Mouse (Mus musculus) lung, postnatal 36 days (tissue): ENCODE data around the gene Coro1b.

Experiments used
- DNase-seq: peaks from one replicate; pipeline ENCODE4 v3.0.0; 2022; ENCODE audit warnings: mixed read lengths

Coro1b gene

DNA sequence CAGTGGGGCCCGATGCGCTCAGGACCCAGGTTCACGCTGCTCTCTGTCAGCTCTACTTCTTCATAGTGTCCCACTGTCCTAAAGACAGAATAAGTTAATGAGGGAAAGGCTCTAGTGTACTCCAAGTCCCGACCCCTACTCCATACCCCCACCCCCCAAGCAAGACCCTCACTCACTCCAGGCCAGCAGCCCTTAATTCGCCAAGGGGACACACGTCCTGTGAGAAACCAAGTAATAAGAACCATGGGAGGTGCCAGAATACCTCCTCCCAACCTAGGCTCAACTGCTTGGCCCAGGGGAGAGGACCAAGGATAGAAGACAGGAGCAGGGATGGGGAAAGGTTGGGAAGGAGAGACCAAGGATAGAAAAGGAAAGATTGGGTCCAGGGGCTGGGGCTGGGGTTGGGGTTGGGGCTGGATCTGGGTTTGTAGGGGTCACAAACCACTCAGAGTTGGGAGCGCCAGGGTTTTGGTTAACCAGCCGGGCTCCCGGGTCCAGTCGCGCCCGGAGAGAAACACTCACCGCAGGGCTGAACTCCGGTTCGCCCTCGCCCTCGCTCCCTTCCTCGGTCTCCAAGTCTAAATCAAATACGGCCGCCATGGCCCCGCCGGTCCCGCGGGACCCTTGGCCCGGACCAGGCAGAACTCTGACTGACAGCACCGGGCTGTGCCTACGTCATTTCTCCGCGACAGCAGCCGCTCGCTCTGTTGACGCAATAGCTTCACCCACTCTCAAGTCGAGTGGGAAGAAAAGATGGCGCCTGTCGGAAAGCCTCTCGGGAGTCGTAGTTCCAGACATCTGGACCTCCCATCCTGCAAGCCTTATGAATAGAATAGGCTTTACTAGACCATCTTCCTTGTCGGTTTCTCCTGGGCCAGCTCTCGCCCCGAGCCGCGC, 14.5 kb downstream of the Coro1b start, which contains the start of gene Rps6kb2:
Gene Rps6kb2 (minus strand): TSS at position 709 of the 897 bp plus-strand sequence.
- DNase-seq: peak; percentile 99

DNA sequence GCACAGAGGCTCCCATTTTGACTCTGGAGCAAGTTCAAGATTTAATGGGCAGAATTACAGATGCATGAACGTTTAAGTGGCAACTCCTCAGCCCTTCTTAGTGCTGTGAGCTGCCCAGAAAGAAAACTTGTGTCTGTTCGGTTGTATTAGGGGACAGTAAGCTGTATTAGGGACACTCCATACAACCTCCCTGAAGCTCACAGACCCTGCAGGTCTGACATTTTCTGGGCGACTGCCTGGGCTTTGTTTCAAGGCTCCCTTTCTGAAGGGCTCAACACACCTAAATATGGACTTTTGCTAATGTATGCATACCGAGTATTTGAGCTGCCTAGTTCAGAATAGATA, 15.1 kb downstream of the Coro1b start:
- no peak for DNase-seq

DNA sequence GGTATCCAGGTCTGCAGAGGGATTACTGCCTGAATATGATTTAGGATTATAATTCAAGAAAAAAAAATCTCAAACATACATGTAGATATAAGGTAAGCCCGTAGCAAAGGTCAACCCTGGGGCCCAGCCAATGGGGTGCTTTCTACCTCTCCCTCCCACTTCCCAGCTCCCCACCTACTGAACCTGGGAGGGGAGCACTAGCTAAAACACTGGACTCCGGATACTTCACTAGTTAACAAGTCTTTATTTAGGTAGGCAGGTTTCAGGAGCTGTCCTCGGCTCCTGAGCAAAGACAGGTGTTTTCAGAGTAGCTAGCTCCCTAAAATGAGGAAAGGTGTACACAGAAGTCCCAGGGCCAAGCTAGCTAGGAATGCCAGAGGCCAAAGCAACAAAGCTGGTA, 15.7 kb downstream of the Coro1b start:
- no peak for DNase-seq

DNA sequence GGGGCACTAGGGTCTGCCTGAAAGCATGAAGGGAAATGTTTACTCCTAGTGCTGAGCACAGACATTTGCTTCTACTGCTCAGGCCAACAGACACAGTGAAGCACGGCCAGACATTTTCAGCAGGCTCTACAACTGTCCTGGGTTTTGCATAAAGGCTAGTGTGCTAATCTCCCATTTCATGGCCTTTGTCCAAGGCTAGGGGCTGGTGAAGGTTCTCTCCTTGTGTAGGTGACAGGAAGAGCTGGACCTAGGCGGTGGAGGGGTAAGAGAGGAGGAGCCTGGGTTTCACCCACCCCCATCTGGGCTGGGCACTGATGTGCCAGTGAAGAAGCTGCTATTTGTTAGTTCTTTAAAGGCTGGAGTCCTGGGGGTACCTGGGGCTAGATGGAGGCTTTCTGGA, 16.3 kb downstream of the Coro1b start:
- DNase-seq: no peak

DNA sequence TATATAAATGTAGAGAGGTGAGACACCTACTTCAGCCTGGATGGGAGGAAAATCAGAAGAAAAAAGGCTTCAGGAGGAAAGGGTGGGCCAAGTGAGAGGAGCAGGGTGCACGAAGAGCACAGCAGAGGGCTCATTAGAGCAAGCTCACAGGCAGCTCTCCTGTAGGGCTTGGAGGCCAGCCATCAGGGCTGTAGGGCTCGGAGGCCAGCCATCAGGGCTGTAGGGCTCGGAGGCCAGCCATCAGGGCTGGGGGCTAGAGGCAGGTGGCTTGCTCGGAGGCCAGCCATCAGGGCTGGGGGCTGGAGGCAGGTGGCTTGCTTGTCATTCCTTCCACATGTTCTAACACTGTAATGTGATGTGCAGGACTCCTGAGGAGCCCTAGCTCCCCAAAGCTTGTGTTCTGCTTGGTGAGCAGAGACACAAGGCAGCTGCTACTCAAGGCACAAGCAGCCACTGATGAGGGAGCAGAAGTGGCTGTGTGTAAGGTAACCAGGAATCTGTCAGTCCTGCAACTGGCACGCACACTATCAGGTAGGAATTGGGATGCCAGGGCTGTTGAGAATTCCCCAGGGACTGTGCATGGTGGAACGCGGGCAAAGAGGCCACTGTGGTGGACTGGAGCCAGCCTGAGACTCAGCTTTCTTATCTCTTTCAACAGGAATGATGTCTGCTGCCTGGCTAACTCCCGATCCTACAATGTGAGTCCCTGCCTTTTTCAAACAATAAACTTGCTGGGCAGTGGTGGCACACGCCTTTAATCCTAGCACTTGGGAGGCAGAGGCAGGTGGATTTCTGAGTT, 18.5 kb downstream of the Coro1b start:
- no peak for DNase-seq

DNA sequence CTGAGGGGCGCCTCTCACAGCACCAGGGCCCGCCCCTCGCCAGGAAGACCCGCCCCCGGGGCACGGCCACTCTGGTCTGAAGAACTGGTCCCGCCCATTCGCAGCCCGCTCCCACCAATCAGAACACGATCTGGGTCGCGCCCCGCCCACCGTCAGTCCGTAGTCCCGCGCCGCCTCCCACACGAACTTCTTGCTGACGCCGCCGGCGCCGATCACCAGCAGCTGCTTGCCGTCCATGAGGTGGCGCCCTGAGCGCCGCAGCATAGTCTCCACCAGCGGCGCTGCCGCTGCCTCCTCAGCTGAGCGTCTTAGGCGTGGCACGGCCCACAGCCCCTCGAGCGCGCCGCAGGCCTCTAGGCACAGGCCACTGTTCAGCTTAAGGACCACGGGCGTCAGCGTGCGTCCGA, 21.0 kb downstream of the Coro1b start:
- DNase-seq: peak; percentile 99

DNA sequence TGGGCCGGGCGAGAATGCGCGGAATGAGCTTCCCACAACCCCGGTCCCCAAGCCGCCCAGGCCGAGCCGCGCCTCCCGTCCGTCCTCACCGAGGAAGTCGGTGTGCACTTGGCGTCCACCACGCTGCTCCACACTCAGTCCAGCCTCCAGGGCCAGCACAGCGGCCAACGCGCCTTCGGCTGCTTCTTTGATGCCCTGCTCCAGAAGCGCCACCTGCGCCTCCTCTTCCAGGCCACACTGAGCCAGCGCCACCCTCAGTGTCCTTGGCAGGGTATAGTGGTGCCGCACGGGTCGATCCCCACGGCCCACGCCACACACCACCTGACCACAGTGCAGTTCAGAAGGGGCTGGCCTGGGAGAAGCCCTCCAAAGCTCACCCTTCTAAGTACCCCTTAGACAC, 21.4 kb downstream of the Coro1b start:
- no peak for DNase-seq

DNA sequence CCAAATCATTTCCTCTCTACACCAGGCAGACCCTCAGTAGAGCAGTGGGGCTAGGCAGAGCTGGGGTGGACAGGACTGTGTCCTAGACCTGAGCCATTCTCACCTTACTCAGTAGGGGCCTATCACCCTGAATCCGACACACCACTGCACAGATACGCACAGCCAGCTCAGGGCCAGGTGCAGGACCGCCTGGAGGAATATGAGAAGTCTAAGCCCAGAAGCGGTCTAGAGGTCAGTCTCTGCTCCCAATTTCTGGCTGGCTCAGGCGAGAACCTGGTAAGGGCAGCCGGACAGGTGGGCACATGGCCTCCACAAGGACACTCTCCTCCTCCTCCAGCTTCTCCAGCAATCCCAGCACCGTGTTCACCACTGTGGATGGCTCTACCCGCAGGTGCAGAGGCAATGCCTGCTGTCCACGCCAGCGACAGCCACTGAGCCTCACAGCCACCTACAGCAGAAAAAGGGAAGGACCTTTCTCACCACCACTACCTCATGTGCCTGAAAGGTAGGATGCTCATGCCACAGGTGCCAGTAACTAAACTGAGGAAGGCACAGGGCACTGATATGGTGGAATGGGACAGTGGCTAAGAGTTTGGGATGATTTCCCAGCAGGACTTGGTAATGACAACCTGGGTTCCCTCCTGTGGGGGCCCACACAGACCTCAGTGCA, 22.4 kb downstream of the Coro1b start:
- no peak for DNase-seq

DNA sequence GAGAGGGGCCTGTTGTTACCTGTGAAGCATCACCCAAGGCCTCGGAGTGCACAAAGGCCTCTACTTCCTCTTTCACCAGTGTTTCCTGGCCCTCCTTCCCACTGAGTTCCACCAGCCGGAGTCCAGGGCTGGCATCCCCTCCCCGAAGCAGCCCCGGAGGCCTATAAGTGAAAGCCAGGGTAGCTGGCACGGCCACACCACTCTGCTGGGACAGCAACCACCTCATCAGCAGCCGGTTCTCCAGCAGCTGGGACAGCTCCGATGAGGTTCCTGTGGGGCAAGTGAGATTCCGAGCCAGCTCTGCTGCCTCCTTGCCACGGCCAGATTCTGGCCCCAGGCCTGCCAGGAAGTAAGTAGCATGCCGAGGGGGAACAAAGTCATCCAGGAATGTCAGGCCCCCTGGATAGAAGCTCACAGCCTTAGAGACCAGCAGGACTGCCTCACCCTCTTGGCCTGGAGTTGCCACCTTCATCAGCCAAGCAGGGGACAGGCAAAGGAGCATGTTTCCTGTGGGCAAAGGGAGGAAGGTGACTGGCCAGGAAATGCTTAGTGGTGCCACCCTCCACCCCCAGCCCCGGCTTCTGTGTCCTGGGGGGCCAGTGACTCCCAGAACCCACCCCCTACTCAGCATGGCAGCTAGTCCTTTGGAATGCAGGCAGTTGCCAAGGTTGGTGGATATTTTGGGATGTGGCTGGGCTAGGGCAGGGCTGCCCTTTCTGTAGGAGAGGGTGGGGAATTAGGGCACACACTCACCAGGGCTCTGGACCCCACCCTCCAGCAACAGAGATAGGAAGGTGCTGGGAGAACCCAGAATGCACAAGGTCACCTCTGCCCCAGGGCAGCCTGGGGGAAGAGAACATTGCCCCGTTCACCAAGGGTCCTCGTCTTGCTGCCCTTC, 23.2 kb downstream of the Coro1b start:
- DNase-seq: peak; percentile 41

DNA sequence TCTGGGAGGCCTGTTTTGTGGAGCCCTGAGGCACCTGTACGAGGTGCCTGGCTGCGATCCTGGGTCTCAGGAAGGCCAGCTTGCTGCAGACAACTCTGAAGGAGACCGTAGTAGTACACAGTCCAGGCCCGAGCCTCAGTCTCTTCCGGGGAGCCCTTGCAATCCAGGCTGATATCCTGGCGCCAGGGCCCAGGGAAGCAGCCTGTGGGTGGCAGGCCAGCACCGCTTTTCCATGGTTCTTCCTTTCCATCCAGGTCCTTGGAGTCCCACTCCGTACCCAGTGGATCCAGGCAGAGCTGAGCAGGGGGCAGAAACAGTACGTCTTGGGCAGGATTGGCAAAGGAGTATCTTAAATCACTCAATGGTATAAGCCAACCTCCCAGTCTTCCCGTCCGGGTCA, 24.5 kb downstream of the Coro1b start:
- DNase-seq: no peak

DNA sequence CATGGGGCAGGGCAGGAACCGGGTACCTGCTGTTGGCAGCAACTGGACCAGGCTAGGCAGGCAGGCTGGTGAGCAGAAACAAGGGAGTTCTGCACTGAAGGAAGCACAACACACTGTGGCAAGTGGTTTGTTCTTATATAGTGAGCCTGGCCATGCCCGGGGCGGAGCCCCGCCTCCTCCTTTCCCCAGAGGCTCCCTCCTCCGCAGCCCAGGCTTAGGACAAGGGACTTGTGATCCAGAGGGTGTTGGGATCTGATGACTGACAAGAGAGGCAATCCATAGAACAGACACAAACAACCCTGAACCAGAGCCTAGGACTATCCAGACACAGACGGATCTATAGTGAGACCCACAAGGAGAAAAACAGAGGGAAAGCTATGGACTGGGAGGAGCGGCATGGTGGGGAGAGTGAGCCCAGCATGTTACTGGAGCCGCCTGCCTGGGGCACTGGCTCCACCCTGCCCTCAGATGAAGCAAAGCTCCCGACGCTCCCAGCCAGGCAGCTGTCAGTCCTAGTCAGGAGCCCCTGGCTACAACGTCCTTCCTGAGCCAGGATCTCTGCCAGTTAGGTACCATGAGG, 27.0 kb downstream of the Coro1b start, which contains the start of gene Carns1:
Gene Carns1 (minus strand): TSS at position 112 of the 580 bp plus-strand sequence.
- DNase-seq: peak; percentile 56

DNA sequence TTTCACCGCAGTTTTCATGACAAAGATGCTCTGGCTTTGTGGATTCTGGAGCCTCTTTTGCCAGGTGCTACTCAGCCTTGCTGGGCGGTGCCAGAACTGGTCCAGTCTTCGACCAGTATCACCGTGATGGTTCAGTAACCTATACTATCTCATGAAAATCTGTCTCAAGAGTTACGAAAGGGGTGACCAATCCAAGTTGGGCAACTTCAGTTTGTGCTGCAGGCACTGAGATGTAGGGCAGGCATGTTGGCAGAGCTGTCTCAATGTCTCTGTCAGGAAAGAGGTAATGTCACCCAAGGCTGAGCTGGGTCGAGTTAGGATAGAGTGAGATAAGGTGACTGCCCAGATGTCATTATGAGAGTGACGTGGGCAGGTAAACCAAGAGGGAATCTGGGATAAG, 32.0 kb downstream of the Coro1b start:
- DNase-seq: no peak

DNA sequence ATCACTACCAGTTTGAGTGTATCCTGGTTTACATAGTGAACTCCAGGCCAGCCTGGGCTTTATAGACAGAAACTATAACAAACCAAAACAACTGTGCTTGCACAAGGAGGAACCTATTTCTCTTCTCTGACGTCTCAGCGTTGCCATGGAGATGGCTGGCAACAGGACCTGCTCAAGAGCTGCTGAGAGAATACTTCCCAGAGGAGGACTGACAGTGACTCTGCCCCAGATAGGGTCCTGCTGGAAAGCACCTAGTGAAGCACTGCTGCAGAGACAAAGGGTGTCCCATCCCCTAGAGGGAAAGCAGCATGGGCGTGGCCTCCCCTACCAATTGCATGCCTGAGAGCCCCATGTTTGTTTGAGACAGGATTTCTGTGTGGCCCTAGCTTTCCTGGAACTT, 33.5 kb downstream of the Coro1b start:
- peak; percentile 87 for DNase-seq

DNA sequence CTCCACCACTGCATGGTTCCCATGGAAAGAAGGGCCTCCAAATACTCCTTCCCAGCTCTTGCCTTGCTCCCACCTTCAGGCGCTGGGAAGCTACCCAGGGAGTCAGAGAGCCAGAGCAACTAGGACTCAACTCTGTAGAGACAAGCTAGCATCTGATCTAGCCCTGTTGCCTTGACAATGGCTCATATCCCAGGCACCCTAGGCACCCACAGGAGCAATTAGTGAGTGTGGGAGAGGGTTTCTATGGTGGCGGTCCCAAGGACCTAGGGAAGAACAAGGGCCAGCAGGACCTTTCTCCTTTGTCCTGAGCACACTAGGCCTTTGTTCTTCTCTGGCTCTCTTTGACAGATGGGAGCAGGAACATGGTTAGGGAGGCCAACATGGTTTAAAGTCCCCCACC, 35.3 kb downstream of the Coro1b start:
- DNase-seq: no peak

DNA sequence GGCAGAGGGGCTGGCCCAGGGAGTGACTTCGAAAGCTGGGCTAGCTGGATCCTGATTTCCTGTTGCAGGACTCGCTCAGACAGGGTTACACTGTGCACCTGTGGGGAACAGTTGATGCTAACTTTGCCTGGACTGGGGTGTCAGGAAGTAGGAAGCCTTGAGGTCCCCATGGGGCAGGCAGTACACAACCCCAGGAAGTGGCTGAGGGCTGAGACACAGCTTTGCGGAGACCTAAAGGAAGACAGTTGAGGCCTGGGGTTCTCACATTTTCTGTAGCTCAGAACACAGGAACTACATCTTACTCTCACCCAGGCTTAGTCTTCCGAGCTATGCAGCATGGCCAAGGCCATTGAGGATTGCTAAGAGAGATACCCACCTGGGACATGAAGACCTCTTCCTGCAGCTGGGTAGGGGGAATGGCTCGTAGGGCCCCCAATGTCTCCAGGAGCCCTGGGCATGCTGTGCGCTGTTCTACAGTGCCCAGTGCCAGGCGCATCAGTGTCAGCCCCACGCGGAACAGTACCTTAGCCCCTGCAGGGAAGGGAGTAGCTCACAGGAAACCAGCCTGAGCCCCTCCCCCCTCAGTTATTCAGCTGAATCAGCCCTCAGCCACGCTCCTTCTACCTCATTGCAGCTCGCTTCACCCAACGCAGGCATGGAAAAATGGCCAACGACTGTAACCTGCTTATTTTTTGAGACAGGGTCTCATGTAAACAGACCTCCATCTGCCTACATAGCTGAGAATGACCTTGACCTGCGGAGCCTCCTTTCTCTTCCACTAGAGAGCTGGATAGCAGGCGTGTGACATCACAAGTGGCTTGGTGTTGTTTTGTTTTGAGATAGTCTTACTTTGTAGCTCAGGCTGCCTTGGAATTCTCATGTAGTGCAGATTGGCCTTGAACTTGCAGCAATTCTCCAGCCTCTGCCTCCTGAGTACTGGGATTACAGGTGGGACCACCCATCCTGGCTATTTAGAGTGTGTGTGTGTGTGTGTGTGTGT, 36.9 kb downstream of the Coro1b start:
- peak; percentile 44 for DNase-seq

DNA sequence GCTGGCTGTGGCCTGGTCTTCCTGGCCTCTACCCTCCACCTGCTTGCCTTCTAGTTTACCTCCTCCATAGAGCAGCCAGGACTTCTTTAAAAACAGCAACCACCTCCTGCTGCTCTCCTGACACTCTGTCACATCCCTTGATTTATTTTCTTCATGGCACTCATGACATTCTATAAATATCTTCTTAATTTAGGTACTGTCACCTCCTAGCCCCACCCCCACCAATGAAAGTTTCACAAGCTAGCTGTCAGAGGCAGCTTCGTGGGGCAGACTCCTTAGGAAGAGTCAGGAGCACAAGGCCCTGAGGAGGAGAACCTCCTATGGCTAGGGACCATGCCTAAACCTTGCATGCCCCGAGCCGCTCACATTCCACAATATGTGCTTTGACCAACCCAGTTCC, 38.9 kb downstream of the Coro1b start:
- DNase-seq: no peak

DNA sequence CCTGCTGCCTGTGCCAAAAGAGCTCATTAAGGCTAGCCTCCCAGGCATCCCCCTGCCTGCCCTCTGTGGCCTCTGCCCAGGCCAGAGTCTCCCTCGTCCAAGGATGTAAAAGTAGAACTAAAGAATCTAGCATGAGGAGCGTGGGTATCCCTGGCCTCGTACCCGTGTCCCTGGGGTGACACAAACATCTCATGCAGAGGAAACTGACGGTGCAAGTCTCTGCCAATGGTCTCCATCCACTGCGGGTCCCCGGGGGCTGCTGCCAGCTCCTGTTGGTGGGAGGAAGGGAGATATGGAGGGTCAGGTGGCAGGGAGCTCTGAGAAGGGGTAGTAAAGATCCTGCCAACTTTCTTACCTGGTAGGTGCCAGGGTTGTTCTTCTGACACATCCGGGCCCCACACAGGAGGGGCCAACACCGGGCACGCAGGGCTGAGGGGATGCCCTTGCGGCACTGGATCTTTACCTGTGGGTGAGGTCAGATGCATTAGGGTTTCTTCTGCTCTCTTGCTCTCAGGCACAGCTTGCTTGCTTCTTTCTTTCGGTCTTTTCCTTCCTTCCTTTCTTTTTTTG, 40.7 kb downstream of the Coro1b start:
- no peak for DNase-seq

DNA sequence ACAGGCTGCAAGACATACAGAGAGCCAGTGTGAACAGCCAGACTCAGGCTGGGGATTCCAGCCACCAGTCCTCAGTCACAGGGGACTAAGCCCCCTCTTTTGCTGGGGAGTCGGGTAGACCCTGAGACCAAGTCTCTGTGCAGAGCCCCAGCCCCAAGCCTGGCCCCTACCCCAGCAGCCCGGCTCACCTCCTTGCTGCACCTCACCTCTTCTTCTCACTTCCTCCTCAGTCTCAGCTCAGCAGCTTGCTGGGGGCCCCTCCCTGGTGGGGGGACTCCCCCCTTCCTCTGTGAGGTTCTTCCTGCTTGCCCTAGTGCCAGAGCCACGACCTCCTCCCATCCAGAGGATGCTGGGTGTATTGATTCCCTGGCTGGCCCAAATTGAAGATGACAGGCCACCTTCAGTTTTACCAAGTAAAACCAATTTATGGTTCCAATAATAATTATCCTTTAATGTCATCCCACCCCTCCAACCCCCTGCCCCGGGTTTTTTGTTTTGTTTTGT, 42.5 kb downstream of the Coro1b start, which contains the start of gene Tbc1d10c:
Gene Tbc1d10c (minus strand): TSS at position 454 of the 504 bp plus-strand sequence.
- DNase-seq: peak; percentile 70

DNA sequence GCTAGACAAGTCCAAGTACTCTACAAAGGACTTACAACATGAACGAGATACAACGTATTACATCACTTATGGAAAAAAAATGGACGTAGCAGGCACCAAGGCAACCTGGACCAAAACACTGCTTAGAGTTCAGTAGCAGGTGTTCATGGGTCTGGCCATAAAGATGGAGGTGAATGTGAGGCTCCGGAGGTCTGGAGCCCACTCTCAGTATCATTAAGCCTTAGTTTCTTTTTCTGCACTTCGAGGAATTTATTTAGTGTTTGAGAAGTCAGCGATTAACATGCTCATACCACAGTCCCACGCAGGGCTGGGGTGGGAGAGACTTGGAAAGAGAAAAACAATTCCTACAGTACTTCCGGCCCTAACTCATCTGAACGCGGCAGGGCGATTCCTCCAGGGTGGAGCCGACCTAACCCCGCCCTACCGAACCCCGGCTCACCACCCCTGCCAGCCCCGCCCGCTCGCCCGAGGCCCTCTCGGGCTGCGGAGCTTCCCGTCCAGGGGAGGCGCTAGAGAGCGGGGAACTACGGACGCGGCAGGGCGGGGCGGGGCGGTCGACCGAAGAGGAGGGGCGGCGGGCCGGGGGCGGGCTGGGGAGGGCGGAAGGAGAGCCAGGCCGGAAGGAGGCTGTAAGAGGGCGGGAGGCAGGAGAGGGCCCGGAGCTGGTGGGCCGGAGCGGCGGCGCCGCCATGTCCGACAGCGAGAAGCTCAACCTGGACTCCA, 43.3 kb downstream of the Coro1b start, which contains the start of gene Ppp1ca:
Gene Ppp1ca (plus strand): TSS at position 538 of the 723 bp plus-strand sequence.
- peak; percentile 97 for DNase-seq
